Mouse (Mus musculus): Measurements from ENCODE around the gene Pcnx2.

The Pcnx2 gene

GRCm38 (mm10) chr8:125897868-125898788 is at the start of gene Pcnx2:
TSS of gene Pcnx2 (minus strand) at chr8:125898317.
- in situ Hi-C loops (cut with MboI; ENCODE audit: low pct_unique_long_range_greater_than_20kb in 1 of 2, low sequenced_read_pairs in 2 of 2, unreplicated experiment in 1 of 2): no loop called here

DNA sequence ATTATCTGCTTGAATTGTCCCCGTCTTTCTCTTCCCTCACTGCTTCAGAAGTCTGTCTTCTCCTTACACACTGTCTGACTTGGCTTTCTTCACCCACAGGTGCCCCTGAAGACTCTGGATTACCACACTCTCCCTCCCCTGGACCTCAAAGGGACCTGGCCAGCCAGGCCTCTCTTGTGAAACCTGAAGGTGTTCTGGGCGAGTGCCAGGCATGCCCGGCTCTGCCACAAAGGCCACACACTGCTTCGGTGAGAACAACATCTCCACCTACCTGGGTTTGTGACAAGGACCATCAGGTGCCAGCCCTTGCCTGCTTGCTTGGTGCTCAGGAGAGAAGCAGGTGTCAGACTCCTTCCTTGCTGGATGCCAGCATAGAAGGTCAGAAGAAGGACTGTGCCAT is 46.4 kb upstream of the Pcnx2 start:
- in situ Hi-C loops (cut with MboI; ENCODE audit: low pct_unique_long_range_greater_than_20kb in 1 of 2, low sequenced_read_pairs in 2 of 2, unreplicated experiment in 1 of 2): no loop called here

DNA sequence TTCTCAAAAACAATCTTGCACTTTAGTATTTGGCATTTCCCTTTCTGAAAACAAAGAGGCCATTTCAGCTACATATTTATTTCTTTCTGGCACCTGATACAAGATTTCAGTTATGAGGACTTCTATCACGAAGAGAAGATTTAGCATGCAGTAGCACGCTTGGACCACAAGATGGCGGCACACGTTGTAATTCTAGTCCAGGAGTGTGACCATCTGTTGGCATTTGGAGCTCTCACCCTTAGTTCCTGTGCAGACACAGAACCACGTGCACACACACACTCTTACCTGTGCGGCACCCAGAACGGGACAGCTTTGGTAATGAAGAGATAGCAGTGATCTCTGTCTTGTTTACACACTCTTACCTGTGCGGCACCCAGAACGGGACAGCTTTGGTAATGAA is 37.5 kb upstream of the Pcnx2 start:
- in situ Hi-C loops (cut with MboI; ENCODE audit: low pct_unique_long_range_greater_than_20kb in 1 of 2, low sequenced_read_pairs in 2 of 2, unreplicated experiment in 1 of 2): no loop called here

- in situ Hi-C loops (cut with MboI; ENCODE audit: low pct_unique_long_range_greater_than_20kb in 1 of 2, low sequenced_read_pairs in 2 of 2, unreplicated experiment in 1 of 2): no loop called here
These were observed 33.7 kb upstream of the Pcnx2 start for GRCm38 (mm10) chr8:125931822-125932221.

DNA sequence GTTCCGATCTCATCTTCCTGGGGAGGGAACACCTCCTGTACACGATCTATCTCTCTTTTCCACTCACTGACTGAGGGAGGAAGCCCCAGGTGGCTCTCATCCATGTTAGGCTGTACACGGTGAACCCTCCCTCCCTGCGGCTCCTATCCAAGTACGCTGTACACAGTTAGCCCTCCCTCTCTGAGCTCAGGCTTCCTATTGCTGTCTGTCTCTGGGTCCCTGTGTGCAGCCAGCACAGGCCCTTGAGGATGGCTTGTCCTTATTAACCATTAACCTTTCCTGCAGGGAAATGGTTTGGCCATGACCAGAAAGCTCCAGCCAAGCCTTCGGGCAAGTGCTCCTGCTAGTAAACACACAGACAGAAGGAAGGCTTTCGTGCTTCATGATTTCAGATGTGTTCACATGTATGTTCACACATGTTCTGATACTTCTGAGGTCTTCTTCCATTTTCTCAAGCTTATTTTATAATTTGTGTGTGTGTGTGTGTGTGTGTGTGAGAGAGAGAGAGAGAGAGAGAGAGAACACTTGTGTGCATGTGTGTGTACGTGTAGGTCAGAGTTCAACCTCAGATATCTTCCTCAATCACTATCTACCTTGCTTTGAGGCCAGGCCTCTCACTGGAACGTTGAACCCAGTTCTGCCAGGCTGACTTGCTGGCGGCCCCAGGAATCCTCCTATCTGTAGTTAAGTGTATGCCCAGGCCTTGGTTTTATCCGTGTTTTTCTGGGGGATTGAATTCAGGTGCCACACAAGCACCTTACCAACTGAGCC is 32.3 kb upstream of the Pcnx2 start:
- in situ Hi-C loops (cut with MboI; ENCODE audit: low pct_unique_long_range_greater_than_20kb in 1 of 2, low sequenced_read_pairs in 2 of 2, unreplicated experiment in 1 of 2): no loop called here

DNA sequence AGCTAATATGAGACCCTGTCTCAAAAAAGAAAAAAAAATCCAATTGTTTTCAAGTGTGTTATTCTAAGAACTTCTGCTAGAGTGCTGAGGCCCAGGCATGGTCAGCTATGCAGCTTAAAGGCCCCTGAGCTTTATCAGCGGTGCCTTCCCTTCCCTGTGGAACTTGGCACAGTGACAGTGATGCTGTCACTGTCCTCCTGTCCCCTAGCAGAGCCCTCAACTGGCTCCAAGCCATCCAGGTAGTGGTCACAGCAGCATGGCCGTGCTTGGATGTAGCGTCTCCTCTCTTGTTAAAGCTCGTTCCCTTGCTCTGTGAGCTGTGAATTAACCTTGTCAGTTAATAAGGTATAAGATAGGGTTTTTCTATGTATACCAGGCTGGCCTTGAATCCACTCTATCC is 28.5 kb upstream of the Pcnx2 start:
- in situ Hi-C loops (cut with MboI; ENCODE audit: low pct_unique_long_range_greater_than_20kb in 1 of 2, low sequenced_read_pairs in 2 of 2, unreplicated experiment in 1 of 2): no loop called here

DNA sequence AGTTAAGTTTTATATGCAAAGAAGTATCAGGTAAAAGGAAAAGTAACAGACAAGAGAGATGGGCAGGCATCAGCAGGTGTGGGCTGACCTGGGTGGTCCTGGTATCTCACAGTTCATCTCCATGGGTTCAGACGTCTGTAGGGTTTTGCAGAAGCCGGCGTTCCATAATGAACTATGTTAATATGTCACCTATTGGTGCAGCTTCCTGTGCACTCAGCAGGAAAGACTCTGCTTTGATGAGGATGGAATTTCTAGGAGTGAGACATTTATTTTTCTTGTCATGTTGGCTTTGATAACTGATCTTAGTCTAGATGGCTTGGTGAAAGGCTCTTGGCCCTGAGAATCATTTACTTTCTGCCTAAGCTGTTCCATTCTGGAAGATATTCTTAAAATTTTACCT is 24.2 kb upstream of the Pcnx2 start:
- in situ Hi-C loops (cut with MboI; ENCODE audit: low pct_unique_long_range_greater_than_20kb in 1 of 2, low sequenced_read_pairs in 2 of 2, unreplicated experiment in 1 of 2): no loop called here

- in situ Hi-C loops (cut with MboI; ENCODE audit: low pct_unique_long_range_greater_than_20kb in 1 of 2, low sequenced_read_pairs in 2 of 2, unreplicated experiment in 1 of 2): no loop called here
These were observed 22.6 kb upstream of the Pcnx2 start for GRCm38 (mm10) chr8:125920761-125921160.

DNA sequence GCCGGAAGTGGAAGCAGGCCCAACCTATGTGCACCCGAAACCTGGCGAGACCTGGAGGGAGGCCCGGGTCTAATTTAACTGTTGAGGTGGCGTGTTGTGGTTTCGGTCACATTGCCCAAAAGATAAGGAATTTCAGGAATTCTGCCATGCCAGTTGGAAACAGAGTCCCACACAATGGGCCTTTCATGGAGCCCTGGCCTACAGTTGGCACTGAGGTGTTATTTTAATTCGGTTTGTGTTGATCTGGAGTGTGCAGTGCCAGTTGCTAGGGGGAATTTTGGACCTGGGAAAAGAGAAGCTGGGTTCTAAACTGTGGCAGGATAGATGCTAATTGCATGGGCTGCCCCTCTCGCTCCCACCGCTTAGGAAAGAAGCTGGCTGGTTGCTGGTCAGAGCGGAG is 22.2 kb upstream of the Pcnx2 start:
- in situ Hi-C loops (cut with MboI; ENCODE audit: low pct_unique_long_range_greater_than_20kb in 1 of 2, low sequenced_read_pairs in 2 of 2, unreplicated experiment in 1 of 2): no loop called here

- in situ Hi-C loops (cut with MboI; ENCODE audit: low pct_unique_long_range_greater_than_20kb in 1 of 2, low sequenced_read_pairs in 2 of 2, unreplicated experiment in 1 of 2): no loop called here
These were observed 21.4 kb upstream of the Pcnx2 start for GRCm38 (mm10) chr8:125919560-125919959.

DNA sequence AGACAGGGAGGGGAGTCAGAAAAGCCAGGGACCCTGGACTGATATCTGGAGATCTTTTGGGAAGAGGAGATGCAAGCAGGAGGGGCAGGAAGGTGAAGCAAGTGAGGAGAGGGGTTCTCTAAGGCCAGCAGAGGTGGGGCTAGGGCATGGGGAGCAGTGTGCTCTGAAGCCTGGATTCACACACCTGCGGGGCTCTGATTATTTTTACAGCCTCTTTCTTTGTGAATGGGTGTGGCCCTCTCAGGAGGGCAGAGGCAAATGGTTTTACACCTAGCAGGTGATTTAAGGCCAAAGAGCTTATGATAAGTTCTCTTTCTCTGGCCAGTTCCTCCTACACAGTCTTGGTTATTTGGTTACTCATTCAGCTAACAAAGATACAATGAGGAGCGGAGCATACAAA is 20.6 kb upstream of the Pcnx2 start:
- in situ Hi-C loops (cut with MboI; ENCODE audit: low pct_unique_long_range_greater_than_20kb in 1 of 2, low sequenced_read_pairs in 2 of 2, unreplicated experiment in 1 of 2): no loop called here

GRCm38 (mm10) chr8:125917013-125917412 is 18.9 kb upstream of the Pcnx2 start:
- in situ Hi-C loops (cut with MboI; ENCODE audit: low pct_unique_long_range_greater_than_20kb in 1 of 2, low sequenced_read_pairs in 2 of 2, unreplicated experiment in 1 of 2): no loop called here

- in situ Hi-C loops (cut with MboI; ENCODE audit: low pct_unique_long_range_greater_than_20kb in 1 of 2, low sequenced_read_pairs in 2 of 2, unreplicated experiment in 1 of 2): no loop called here
These were observed 16.3 kb upstream of the Pcnx2 start for GRCm38 (mm10) chr8:125914386-125914785.

- in situ Hi-C loops (cut with MboI; ENCODE audit: low pct_unique_long_range_greater_than_20kb in 1 of 2, low sequenced_read_pairs in 2 of 2, unreplicated experiment in 1 of 2): no loop called here
These were observed 15.1 kb upstream of the Pcnx2 start for GRCm38 (mm10) chr8:125913206-125913605.

GRCm38 (mm10) chr8:125911229-125911580 is 13.1 kb upstream of the Pcnx2 start:
- in situ Hi-C loops (cut with MboI; ENCODE audit: low pct_unique_long_range_greater_than_20kb in 1 of 2, low sequenced_read_pairs in 2 of 2, unreplicated experiment in 1 of 2): no loop called here

- in situ Hi-C loops (cut with MboI; ENCODE audit: low pct_unique_long_range_greater_than_20kb in 1 of 2, low sequenced_read_pairs in 2 of 2, unreplicated experiment in 1 of 2): no loop called here
These were observed 12.5 kb upstream of the Pcnx2 start, which contains the start of gene Map3k21 for GRCm38 (mm10) chr8:125910365-125911228. TSS of gene Map3k21 (plus strand) at chr8:125910450.

- in situ Hi-C loops (cut with MboI; ENCODE audit: low pct_unique_long_range_greater_than_20kb in 1 of 2, low sequenced_read_pairs in 2 of 2, unreplicated experiment in 1 of 2): no loop called here
These were observed 11.7 kb upstream of the Pcnx2 start for GRCm38 (mm10) chr8:125909661-125910364.

- in situ Hi-C loops (cut with MboI; ENCODE audit: low pct_unique_long_range_greater_than_20kb in 1 of 2, low sequenced_read_pairs in 2 of 2, unreplicated experiment in 1 of 2): no loop called here
These were observed 9.2 kb upstream of the Pcnx2 start for GRCm38 (mm10) chr8:125907311-125907710.

Data from mouse embryonic stem cell (cell line).